Mouse (Mus musculus) urinary bladder, postnatal 4 days (tissue): ENCODE data around the gene Clcn2.
"Not testable (repeated sequence)": the region's sequence is repeated elsewhere in the genome, so short reads cannot be mapped to it uniquely, and the experiment has no call there.

Experiments
- DNase-seq, 2 experiments: peaks; one replicate each; pipeline ENCODE4 v3.0.0; 2021 to 2022; ENCODE audit warnings: low spot score in 2 of 2

The Clcn2 gene

GRCm38 (mm10) chr16:20701729-20702521 lies 15.6 kb downstream of the Clcn2 start:
- DNase-seq, result no peak

- no peak for DNase-seq
Measured at GRCm38 (mm10) chr16:20701316-20701715, 16.2 kb downstream of the Clcn2 start.

- no peak for DNase-seq
Measured at GRCm38 (mm10) chr16:20700036-20700435, 17.5 kb downstream of the Clcn2 start.

- DNase-seq, result no peak
Measured at GRCm38 (mm10) chr16:20699266-20699665, 18.3 kb downstream of the Clcn2 start.

GRCm38 (mm10) chr16:20695622-20696323 lies 21.8 kb downstream of the Clcn2 start:
- DNase-seq, result peak; percentile 82 to 90

GRCm38 (mm10) chr16:20694781-20695180 lies 22.8 kb downstream of the Clcn2 start:
- peak in 1 of 2 experiments; percentile 50 for DNase-seq

GRCm38 (mm10) chr16:20693111-20693701 lies 24.3 kb downstream of the Clcn2 start, which contains the start of gene Fam131a:
Fam131a (plus strand) TSS chr16:20693241.
- DNase-seq, result peak; percentile 82 to 88

- no peak for DNase-seq
Measured at GRCm38 (mm10) chr16:20692241-20692965, 25.1 kb downstream of the Clcn2 start.

- DNase-seq, result no peak
Measured at GRCm38 (mm10) chr16:20691617-20692016, 25.9 kb downstream of the Clcn2 start.

GRCm38 (mm10) chr16:20690774-20691173 lies 26.8 kb downstream of the Clcn2 start:
- no peak for DNase-seq

- peak; percentile 76 to 88 for DNase-seq
Measured at GRCm38 (mm10) chr16:20677974-20678675, 39.4 kb downstream of the Clcn2 start.

- DNase-seq, result no peak
Measured at GRCm38 (mm10) chr16:20677380-20677779, 40.2 kb downstream of the Clcn2 start.

- DNase-seq, result no peak
Measured at GRCm38 (mm10) chr16:20676702-20677101, 40.8 kb downstream of the Clcn2 start.

GRCm38 (mm10) chr16:20675213-20675612 lies 42.3 kb downstream of the Clcn2 start:
- DNase-seq, result no peak

- no peak for DNase-seq
Measured at GRCm38 (mm10) chr16:20673706-20674303, 43.7 kb downstream of the Clcn2 start.

- peak; percentile 72 to 75 for DNase-seq
Measured at GRCm38 (mm10) chr16:20672965-20673705, 44.4 kb downstream of the Clcn2 start.

GRCm38 (mm10) chr16:20672500-20672902 lies 45.0 kb downstream of the Clcn2 start:
- DNase-seq, result peak; percentile 96 to 97

- DNase-seq, result no peak
Measured at GRCm38 (mm10) chr16:20671886-20672285, 45.7 kb downstream of the Clcn2 start.

- no peak for DNase-seq
Measured at GRCm38 (mm10) chr16:20670291-20670690, 47.3 kb downstream of the Clcn2 start.

- DNase-seq, result not testable (repeated sequence)
Measured at GRCm38 (mm10) chr16:20668013-20668412, 49.5 kb downstream of the Clcn2 start, which contains the start of gene Eif4g1. Eif4g1 (plus strand) TSS chr16:20668313.
